Mouse (Mus musculus) stomach, postnatal 0 days (tissue): ENCODE measurements at regions not wholly inside any gene's neighbourhood (a gene's known extent, or its start where the extent isn't known, plus 50 kb on each side); places are given as distances from the start of the nearest gene placed in this dataset.

Experiments used
- CTCF ChIP-seq: IDR thresholded peaks from 2 replicates; pipeline ENCODE4 v1.5.1; 2016; ENCODE audit warnings: antibody characterized with exemption, low read depth, mild to moderate bottlenecking, moderate library complexity
- EP300 ChIP-seq: optimal IDR thresholded peaks from 2 replicates; pipeline ENCODE3; 2016; ENCODE audit warnings: antibody characterized with exemption

GRCm38 (mm10) chr14:33746181-33746580, 157.2 kb downstream of the Ptpn20 start:
- no peak for TF ChIP-seq CTCF
- TF ChIP-seq EP300 = no peak
